Mouse (Mus musculus) lung, embryonic 14.5 days (tissue): ENCODE data around the gene Ift27. TPM values are rescaled to one million over a fixed set of nuclear protein-coding genes. Genes with fewer than 3 reads are reported as not detected.

Experiments
- ATAC-seq: fragments of 200-750 bp; cut with Nextera tagmentation; 2 replicates; pipeline ENCODE4 v1.8.0; 2017; ENCODE audit warnings: mild to moderate bottlenecking, moderate TSS enrichment, moderate library complexity; ENCODE audit not compliant: insufficient read depth
- DNase-seq: peaks from one replicate; pipeline ENCODE4 v3.0.0-alpha.2; 2015
- H3K27ac ChIP-seq: fragments of 300-500 bp; sonication (generic); 2 replicates; pipeline ENCODE4 v1.5.1; 2014; ENCODE audit warnings: low read depth, mild to moderate bottlenecking, moderate library complexity
- H3K27me3 ChIP-seq: fragments of 300-500 bp; sonication (generic); 2 replicates; pipeline ENCODE4 v1.6.1; 2014; ENCODE audit warnings: low read length, control low read depth; ENCODE audit not compliant: insufficient read depth
- H3K36me3 ChIP-seq: fragments of 300-500 bp; sonication (generic); 2 replicates; pipeline ENCODE4 v1.6.1; 2014; ENCODE audit warnings: control low read depth; ENCODE audit not compliant: insufficient read depth
- H3K4me1 ChIP-seq: fragments of 300-500 bp; sonication (generic); 2 replicates; pipeline ENCODE4 v1.6.1; 2014; ENCODE audit warnings: antibody characterized with exemption, control low read depth; ENCODE audit not compliant: insufficient read depth
- H3K4me2 ChIP-seq: fragments of 300-500 bp; sonication (generic); 2 replicates; pipeline ENCODE4 v1.6.1; 2014; ENCODE audit warnings: mild to moderate bottlenecking
- H3K4me3 ChIP-seq: fragments of 300-500 bp; sonication (generic); 2 replicates; pipeline ENCODE4 v1.5.1; 2014; ENCODE audit warnings: low read depth, low read length
- H3K9ac ChIP-seq: fragments of 300-500 bp; sonication (generic); 2 replicates; pipeline ENCODE4 v1.6.1; 2014
- H3K9me3 ChIP-seq: fragments of 300-500 bp; sonication (generic); 2 replicates; pipeline ENCODE4 v1.6.1; 2016; ENCODE audit warnings: low read depth, low read length, control low read depth
- CTCF ChIP-seq: IDR thresholded peaks from 2 replicates; pipeline ENCODE4 v1.5.1; 2016; ENCODE audit warnings: antibody characterized with exemption, low read depth
- WGBS: fragments of 180-500 bp; shearing (Covaris S2); extraction: QIAGEN DNeasy Blood & Tissue Kit; methylation state at CpG from one replicate; pipeline ENCODE4 v1.1.7; 2014; 5-methylcytosine and 5-hydroxymethylcytosine counted together
- polyA plus RNA-seq: library from polyadenylated mRNA; unstranded; fragments of >200 nt; fragmentation: Nextera tagmentation; extraction: Ambion mirVana; gene quantifications from 2 replicates; pipeline ENCODE4 v1.2.1, GENCODE M21; 2014

The Ift27 gene
- polyA plus RNA-seq, 1 experiment from 2014 or later: 95.0 TPM

DNA sequence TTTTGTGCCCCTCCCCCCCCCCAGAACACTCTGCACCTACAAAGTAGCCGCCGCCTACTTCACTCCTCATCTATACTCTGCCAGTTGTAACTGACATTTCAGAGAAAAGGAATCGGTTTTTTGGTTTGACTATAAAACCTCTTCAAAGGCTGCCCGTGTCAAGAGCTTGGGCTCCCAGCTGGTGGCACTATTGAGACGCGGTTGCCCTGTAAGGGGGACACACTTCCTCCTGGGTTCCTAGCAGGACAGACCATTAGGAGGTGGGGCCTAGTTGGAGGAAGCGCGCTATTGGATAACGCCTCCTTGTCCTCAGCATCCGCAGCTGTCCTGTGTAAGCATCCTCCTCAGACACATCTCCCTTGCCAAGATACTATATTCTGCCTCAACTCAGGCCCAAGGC lies 10.9 kb upstream of the Ift27 start:
- H3K4me2 ChIP-seq: no peak overlapping the region
- no peak overlapping the region for H3K27ac ChIP-seq
- no peaks in the 10 kb centered on the region for H3K27me3 ChIP-seq

DNA sequence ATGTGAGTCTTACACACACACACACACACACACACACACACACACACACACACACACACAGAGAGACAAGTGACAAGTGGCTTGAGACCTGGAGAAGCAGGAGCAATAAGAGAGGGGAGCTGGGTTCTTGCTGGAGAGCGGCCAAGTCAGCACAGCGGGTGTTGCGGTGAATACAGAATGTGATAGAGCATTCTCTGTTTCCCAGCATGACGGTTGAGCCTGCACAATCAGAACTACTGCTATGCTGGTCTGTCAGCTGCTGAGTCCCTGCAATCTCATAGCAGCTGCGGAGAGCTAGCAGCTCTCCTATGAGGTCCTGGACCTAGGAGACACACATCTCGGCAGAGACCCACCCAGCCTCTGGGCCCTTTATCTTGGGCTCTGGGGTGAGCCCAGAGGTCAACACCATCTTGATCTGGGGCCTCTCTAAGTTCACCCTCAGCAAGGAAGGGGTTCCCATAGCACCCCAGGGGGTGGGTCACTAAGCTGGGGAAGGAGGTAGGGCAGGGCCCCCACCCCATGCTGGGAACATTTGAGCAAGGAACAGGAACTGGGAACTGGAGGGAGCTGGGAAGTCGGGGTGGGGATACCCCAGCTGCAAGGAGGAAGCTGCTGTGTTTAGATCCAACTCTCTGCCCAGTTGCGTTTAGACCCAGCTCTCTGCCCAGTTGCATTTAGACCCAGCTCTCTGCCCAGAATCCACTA lies 7.9 kb upstream of the Ift27 start:
- no peak for ATAC-seq
- TF ChIP-seq CTCF: no peak
- H3K4me1 ChIP-seq: no peaks in the 10 kb centered on the region
- H3K9ac ChIP-seq: no peak overlapping the region
- H3K4me2 ChIP-seq: no peak overlapping the region
- DNase-seq: peak; percentile 62
- H3K27ac ChIP-seq: no peak overlapping the region
- H3K4me3 ChIP-seq: no peak overlapping the region
- H3K27me3 ChIP-seq: no peaks in the 10 kb centered on the region
- 28% methylated on average over 8 of the region's 8 CpGs for WGBS
- H3K36me3 ChIP-seq: no peaks in the 10 kb centered on the region
- H3K9me3 ChIP-seq: no peaks in the 10 kb centered on the region

More for the DNA sequence above, 10.9 kb upstream of the Ift27 start:
- ATAC-seq: peak; percentile 97
- H3K9me3 ChIP-seq: no peaks in the 10 kb centered on the region
- WGBS: 3% methylated on average over 10 of the region's 10 CpGs
- no peaks in the 10 kb centered on the region for H3K36me3 ChIP-seq
- H3K4me3 ChIP-seq: no peak overlapping the region
- H3K9ac ChIP-seq: no peak overlapping the region
- peak; percentile 71 for TF ChIP-seq CTCF
- peak; percentile 86 for DNase-seq
- H3K4me1 ChIP-seq: no peaks in the 10 kb centered on the region

DNA sequence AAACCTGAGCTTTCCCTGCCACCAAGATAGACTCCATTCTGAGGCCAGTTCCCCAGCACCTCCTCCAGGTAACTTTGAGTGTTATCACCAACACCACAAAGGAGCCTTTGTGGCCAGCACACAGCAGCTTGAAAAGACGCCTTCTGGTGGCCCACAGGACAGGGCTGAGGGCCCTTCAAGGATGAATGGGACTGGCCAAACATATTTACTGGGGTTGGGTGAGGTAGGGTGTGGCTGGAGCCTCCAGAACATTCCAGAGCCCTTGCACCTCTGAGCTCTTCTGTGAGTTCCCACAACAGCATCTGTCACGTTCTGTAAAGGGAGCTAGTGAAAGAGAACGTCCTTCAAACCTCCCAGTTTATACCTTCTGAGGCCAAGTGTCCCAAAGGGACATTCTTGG lies 5.9 kb upstream of the Ift27 start:
- Histone ChIP-seq H3K36me3 (no peaks in the 10 kb centered on the region), H3K4me1 (no peaks in the 10 kb centered on the region), H3K9ac (no peak overlapping the region), H3K4me3 (no peak overlapping the region), H3K9me3 (no peaks in the 10 kb centered on the region), H3K27ac (no peak overlapping the region), H3K4me2 (no peak overlapping the region), H3K27me3 (no peaks in the 10 kb centered on the region)
- WGBS: 47% methylated on average over 3 of the region's 3 CpGs
- DNase-seq (peak; percentile 20), ATAC-seq (no peak)
- no peak for TF ChIP-seq CTCF

DNA sequence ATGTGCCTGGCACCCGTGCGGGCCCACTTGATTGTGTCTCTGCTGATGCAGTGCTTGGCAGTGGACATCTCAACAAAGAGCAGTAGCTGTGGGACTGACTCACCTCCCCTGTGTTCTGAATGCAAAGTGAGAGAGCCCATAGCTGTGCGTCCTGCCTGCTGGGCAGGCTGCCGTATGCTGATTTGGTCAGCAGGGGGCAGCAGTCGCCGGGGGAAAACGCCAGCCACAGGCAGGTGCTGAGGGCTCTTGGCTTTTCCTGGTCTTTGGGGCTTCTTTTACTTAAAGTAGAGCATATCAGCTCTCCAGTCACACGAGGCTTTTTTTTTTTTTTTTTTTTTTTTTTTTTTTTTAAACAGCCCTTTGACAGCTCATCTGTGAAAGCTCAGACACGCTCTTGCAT lies 4.5 kb upstream of the Ift27 start:
- Histone ChIP-seq H3K4me2 (no peak overlapping the region), H3K4me1 (peaks cover under 1% of the 10 kb centered on the region; the same call in 1 of the 2 replicates), H3K9me3 (no peaks in the 10 kb centered on the region), H3K36me3 (no peaks in the 10 kb centered on the region), H3K9ac (no peak overlapping the region), H3K4me3 (no peak overlapping the region), H3K27me3 (no peaks in the 10 kb centered on the region), H3K27ac (no peak overlapping the region)
- ATAC-seq (no peak), DNase-seq (peak; percentile 83)
- 5% methylated on average over 9 of the region's 9 CpGs for WGBS
- peak; percentile 95 for TF ChIP-seq CTCF

DNA sequence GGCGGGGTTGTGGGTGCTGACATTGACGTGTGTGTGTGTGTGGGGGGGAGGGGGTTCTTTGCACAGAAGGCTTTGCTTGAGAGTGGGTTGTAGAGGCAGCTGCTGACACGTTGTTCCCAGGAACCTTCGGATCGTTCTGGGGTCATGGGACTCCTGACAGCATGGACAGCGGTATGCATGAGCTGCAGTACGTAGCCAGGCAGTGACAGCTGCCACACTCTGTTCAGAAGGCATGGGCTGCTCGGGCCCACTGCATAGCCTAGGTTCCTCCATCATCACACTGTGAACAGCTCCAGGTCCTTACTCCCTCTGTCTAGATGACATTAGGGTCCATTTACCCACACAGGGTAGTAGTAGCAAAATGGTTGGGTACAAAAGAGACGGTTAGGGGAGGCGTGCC lies 3.4 kb upstream of the Ift27 start:
- Histone ChIP-seq H3K27ac (no peak overlapping the region), H3K4me2 (no peak overlapping the region), H3K9ac (no peak overlapping the region; the same call in 1 of the 2 replicates), H3K4me1 (peaks cover 9% of the 10 kb centered on the region), H3K27me3 (no peaks in the 10 kb centered on the region), H3K9me3 (no peaks in the 10 kb centered on the region), H3K36me3 (no peaks in the 10 kb centered on the region), H3K4me3 (no peak overlapping the region)
- no peak for ATAC-seq
- DNase-seq: no peak
- WGBS: 39% methylated on average over 10 of the region's 10 CpGs
- no peak for TF ChIP-seq CTCF

DNA sequence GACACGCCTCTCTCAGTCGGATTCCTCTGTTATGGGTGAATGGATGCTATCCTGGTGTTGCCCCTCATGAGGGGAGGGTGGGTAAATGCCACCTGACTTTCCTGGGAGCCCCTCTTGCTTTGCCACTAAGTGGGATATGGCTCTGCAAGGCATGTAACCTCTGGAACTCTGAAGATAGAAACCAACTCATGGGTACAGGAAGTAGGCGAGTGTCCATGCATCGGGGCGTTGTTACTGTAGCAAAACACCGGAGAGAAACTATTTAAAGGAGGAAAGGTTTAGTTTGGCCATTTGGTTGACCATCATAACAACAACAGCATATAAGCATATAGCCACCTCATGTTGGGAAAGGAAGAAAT lies 959 bp upstream of the Ift27 start:
- 73% methylated on average over 6 of the region's 6 CpGs for WGBS
- peak overlapping the region; percentile 27; the same call in 1 of the 2 replicates for H3K9ac ChIP-seq
- DNase-seq (no peak), ATAC-seq (no peak)
- H3K4me2 ChIP-seq: peak overlapping the region; percentile 63
- H3K4me1 ChIP-seq: peaks cover 9% of the 10 kb centered on the region
- H3K36me3 ChIP-seq: no peaks in the 10 kb centered on the region
- peak overlapping the region; percentile 65 for H3K4me3 ChIP-seq
- TF ChIP-seq CTCF: no peak
- no peak overlapping the region for H3K27ac ChIP-seq
- H3K27me3 ChIP-seq: no peaks in the 10 kb centered on the region
- no peaks in the 10 kb centered on the region for H3K9me3 ChIP-seq

DNA sequence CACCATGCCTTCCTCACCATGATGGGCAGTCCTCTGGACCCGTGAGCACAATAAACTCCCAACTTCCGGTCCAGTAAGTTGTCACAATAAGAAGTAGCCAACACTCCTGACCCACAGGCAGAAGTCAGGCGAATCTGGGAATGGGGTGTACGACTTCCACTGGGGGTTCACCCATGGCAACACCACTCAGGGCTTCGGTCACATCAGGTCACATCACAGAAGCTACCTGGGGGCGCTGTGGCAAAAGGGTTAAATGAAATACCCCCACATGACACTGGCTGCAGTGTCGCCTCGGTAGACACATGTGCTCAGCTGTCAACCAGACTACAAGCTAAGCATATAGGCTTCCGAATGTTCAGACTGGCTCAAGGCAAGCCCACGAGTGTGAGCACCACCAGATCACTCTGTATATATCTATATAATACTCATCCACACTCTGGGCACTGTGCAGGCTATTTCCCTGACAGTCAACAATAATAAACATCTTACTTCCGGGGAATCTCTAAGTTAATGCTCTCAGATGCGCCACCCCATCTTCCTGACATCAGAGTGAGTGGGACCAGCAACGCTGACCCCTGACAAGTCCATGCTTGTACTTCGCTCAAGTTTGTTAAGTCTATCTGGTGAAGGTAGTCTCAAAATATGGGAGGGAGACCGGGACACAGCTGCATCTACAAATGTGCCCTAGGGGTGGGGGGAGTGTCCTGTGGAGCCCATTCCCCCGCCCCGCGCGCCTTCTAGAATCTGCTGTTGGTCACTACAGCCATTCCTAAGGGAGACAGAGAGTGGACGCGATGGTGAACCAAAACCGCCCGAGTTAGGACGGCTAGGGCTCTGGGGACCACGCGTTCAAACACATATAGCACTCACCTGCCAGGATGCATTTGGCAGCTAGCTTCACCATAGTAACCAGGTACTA lies 749 bp downstream of the Ift27 start:
- DNase-seq: peak; percentile 16
- WGBS: 21% methylated on average over 26 of the region's 26 CpGs
- ATAC-seq: peak; percentile 8; the same call in 1 of the 2 replicates

More for the DNA sequence above, 749 bp downstream of the Ift27 start:
- no peaks in the 10 kb centered on the region for H3K36me3 ChIP-seq
- peaks cover 9% of the 10 kb centered on the region for H3K4me1 ChIP-seq
- H3K4me2 ChIP-seq: peak overlapping the region; percentile 87
- H3K4me3 ChIP-seq: peak overlapping the region; percentile 65
- no peaks in the 10 kb centered on the region for H3K9me3 ChIP-seq
- H3K27me3 ChIP-seq: no peaks in the 10 kb centered on the region
- no peak overlapping the region for H3K27ac ChIP-seq
- peak overlapping the region; percentile 74 for H3K9ac ChIP-seq
- no peak for TF ChIP-seq CTCF
